In genomic region chr17:86919729-86920128, GRCm38 (mm10) we compare ENCODE assay signal across 41 mouse cellular contexts. TPM values are rescaled to one million over a fixed set of nuclear protein-coding genes. Genes with fewer than 3 reads are reported as not detected.
DNase-seq lines count a peak whose midpoint lies in the region; ATAC-seq and TF ChIP-seq lines count a peak whose summit lies in the region.
"Had no signal": no experiment of that assay in that cellular context is flagged by ENCODE, and none has a peak within 500 bp of the region (broad histone marks: within the 10 kb centered on the region; RNA-seq: fewer than 3 reads in every experiment).

No protein-coding gene starts in this region.

- 0 out of 2 replicates have a peak, but pooled peaks have one; percentile 31 for ATAC-seq in intestine, embryonic 16.5 days
- no peak for ATAC-seq in hindbrain, embryonic 16.5 days
- no peak for ATAC-seq in forebrain, embryonic 15.5 days (replicated peaks)
- ATAC-seq: activated CD4-positive, CD25-positive, alpha-beta regulatory T cell, adult 4 months; forebrain, embryonic 13.5 days; hindbrain, postnatal 0 days had no signal

- peaks cover 5% of the 10 kb centered on the region for H3K4me1 ChIP-seq in testis, adult 2 months (ENCODE audit: control insufficient read depth, insufficient read depth, low read length)
- H3K4me1 ChIP-seq in intestine, embryonic 16.5 days (ENCODE audit: control insufficient read depth, insufficient read depth, low read length), result no peaks in the 10 kb centered on the region
- no peaks in the 10 kb centered on the region for H3K4me1 ChIP-seq in hindbrain, embryonic 16.5 days (ENCODE audit: control insufficient read depth, insufficient read depth, low read depth, low read length)
- H3K4me1 ChIP-seq in forebrain, embryonic 15.5 days, result no peaks in the 10 kb centered on the region
- H3K4me1 ChIP-seq: forebrain, embryonic 13.5 days; megakaryocyte, embryonic 14.5 days; midbrain, embryonic 12.5 days; neural tube, embryonic 12.5 days had no signal

- peak overlapping the region; percentile 76 for H3K4me3 ChIP-seq in testis, adult 2 months (ENCODE audit: control insufficient read depth, low read depth, low read length)
- no peak overlapping the region for H3K4me3 ChIP-seq in intestine, embryonic 16.5 days (ENCODE audit: low read length)
- no peak overlapping the region for H3K4me3 ChIP-seq in hindbrain, embryonic 16.5 days (ENCODE audit: low read length)
- no peak overlapping the region for H3K4me3 ChIP-seq in forebrain, embryonic 15.5 days
- H3K4me3 ChIP-seq: embryonic facial prominence, embryonic 10.5 days; embryonic facial prominence, embryonic 15.5 days; forebrain, embryonic 13.5 days; gastrocnemius, adult 2 months; hindbrain, embryonic 10.5 days; limb, embryonic 13.5 days; megakaryocyte, embryonic 14.5 days; midbrain, embryonic 12.5 days; myocyte; neural tube, embryonic 12.5 days had no signal

- no peaks in the 10 kb centered on the region for H3K36me3 ChIP-seq in testis, adult 2 months (ENCODE audit: control insufficient read depth, insufficient read depth, low read length)
- no peaks in the 10 kb centered on the region for H3K36me3 ChIP-seq in intestine, embryonic 16.5 days (ENCODE audit: control insufficient read depth, insufficient read depth, low read length)
- no peaks in the 10 kb centered on the region for H3K36me3 ChIP-seq in hindbrain, embryonic 16.5 days (ENCODE audit: control insufficient read depth, insufficient read depth, low read length)
- no peaks in the 10 kb centered on the region for H3K36me3 ChIP-seq in forebrain, embryonic 15.5 days
- H3K36me3 ChIP-seq: embryonic facial prominence, embryonic 10.5 days; embryonic facial prominence, embryonic 15.5 days; hindbrain, embryonic 10.5 days; limb, embryonic 13.5 days; midbrain, embryonic 12.5 days; neural tube, embryonic 12.5 days had no signal

- 63% methylated on average over 11 of the region's 11 CpGs for WGBS in intestine, embryonic 16.5 days
- 83% methylated on average over 11 of the region's 11 CpGs for WGBS in hindbrain, embryonic 16.5 days
- 91% methylated on average over 11 of the region's 11 CpGs for WGBS in forebrain, embryonic 15.5 days

- H3K9me3 ChIP-seq in intestine, embryonic 16.5 days (ENCODE audit: control insufficient read depth, low read length), result no peaks in the 10 kb centered on the region
- H3K9me3 ChIP-seq in hindbrain, embryonic 16.5 days (ENCODE audit: control insufficient read depth, low read length), result no peaks in the 10 kb centered on the region
- H3K9me3 ChIP-seq in forebrain, embryonic 15.5 days, result no peaks in the 10 kb centered on the region
- H3K9me3 ChIP-seq: embryonic facial prominence, embryonic 10.5 days; hindbrain, embryonic 10.5 days; midbrain, embryonic 12.5 days had no signal

- H3K4me2 ChIP-seq in intestine, embryonic 16.5 days (ENCODE audit: low read depth, low read length), result no peak overlapping the region
- no peak overlapping the region for H3K4me2 ChIP-seq in hindbrain, embryonic 16.5 days (ENCODE audit: low read length)
- H3K4me2 ChIP-seq in forebrain, embryonic 15.5 days (replicated peaks), result no peak overlapping the region
- H3K4me2 ChIP-seq: embryonic facial prominence, embryonic 15.5 days; forebrain, embryonic 13.5 days; limb, embryonic 13.5 days; liver, embryonic 11.5 days; midbrain, embryonic 12.5 days; neural tube, embryonic 12.5 days had no signal

- no peak for TF ChIP-seq POLR2A in testis, adult 2 months (IDR thresholded peaks at IDR 0.05; ENCODE audit: control insufficient read depth, low read depth, low read length)

- no peaks in the 10 kb centered on the region for H3K27me3 ChIP-seq in testis, adult 2 months (ENCODE audit: control insufficient read depth, insufficient read depth, low read length)
- no peaks in the 10 kb centered on the region for H3K27me3 ChIP-seq in intestine, embryonic 16.5 days (replicated peaks; ENCODE audit: control insufficient read depth, insufficient read depth, low read length)
- H3K27me3 ChIP-seq in hindbrain, embryonic 16.5 days (replicated peaks; ENCODE audit: control insufficient read depth, insufficient read depth, low read length), result no peaks in the 10 kb centered on the region
- no peaks in the 10 kb centered on the region for H3K27me3 ChIP-seq in forebrain, embryonic 15.5 days
- H3K27me3 ChIP-seq: embryonic facial prominence, embryonic 15.5 days; forebrain, embryonic 13.5 days; limb, embryonic 13.5 days; midbrain, embryonic 12.5 days; neural tube, embryonic 12.5 days had no signal

- no peak overlapping the region for H3K9ac ChIP-seq in intestine, embryonic 16.5 days (ENCODE audit: low read depth, low read length)
- no peak overlapping the region for H3K9ac ChIP-seq in hindbrain, embryonic 16.5 days (ENCODE audit: low read depth, low read length)
- no peak overlapping the region for H3K9ac ChIP-seq in forebrain, embryonic 15.5 days (replicated peaks)
- H3K9ac ChIP-seq: embryonic facial prominence, embryonic 15.5 days; forebrain, embryonic 13.5 days; limb, embryonic 13.5 days; midbrain, embryonic 12.5 days; neural tube, embryonic 12.5 days had no signal

- DNase-seq in testis, postnatal 10 days (ENCODE audit: low spot score), result no peak
- peak; percentile 68 for DNase-seq in adrenal gland, postnatal 14 days
- DNase-seq in kidney, adult 9 months, result no peak
- DNase-seq: B cell, adult 2 months; cerebellum, adult 11-12 months; cerebellum, postnatal 10 days; gastrocnemius, adult 2 months; heart, postnatal 14 days; kidney, adult 18-20 months; kidney, postnatal 4 days; right cerebral cortex, postnatal 4 days; thymus, postnatal 14 days had no signal

- no peak overlapping the region for H3K27ac ChIP-seq in testis, adult 2 months (ENCODE audit: control insufficient read depth, insufficient read depth, low read depth, low read length)
- H3K27ac ChIP-seq in intestine, embryonic 16.5 days (ENCODE audit: low read length), result no peak overlapping the region
- no peak overlapping the region for H3K27ac ChIP-seq in hindbrain, embryonic 16.5 days (ENCODE audit: low read depth, low read length)
- H3K27ac ChIP-seq in forebrain, embryonic 15.5 days (replicated peaks), result no peak overlapping the region
- H3K27ac ChIP-seq: embryonic facial prominence, embryonic 10.5 days; embryonic facial prominence, embryonic 15.5 days; forebrain, embryonic 13.5 days; gastrocnemius, adult 2 months; hindbrain, embryonic 10.5 days; hindbrain, postnatal 0 days; kidney, postnatal 0 days; limb, embryonic 13.5 days; midbrain, embryonic 12.5 days; neural tube, embryonic 12.5 days had no signal

- TF ChIP-seq CTCF in testis, adult 2 months (IDR thresholded peaks at IDR 0.05; ENCODE audit: control insufficient read depth, insufficient read depth, insufficient replicate concordance, low read depth, low read length), result no peak

RNA-seq across cellular contexts. Expression of gene Tmem247, which starts 2.6 kb away (rescaled TPM):
- polyA plus RNA-seq in testis, adult 2 months (2012; rRNA removed), result 1,060 and 1,176 TPM in 2 replicates
- total RNA-seq in adrenal gland, postnatal 14 days (2021), result not detected in 2 replicates
- polyA plus RNA-seq in intestine, embryonic 16.5 days (2015; fragmentation: Nextera tagmentation; extraction: Ambion mirVana), result not detected in 2 replicates
- polyA plus RNA-seq in hindbrain, embryonic 16.5 days (2015; fragmentation: Nextera tagmentation; extraction: Ambion mirVana), result not detected in 2 replicates
- polyA plus RNA-seq in forebrain, embryonic 15.5 days (2015; fragmentation: Nextera tagmentation; extraction: Ambion mirVana), result not detected in 2 replicates
- total RNA-seq: common myeloid progenitor, adult 5-6 weeks; gastrocnemius, adult 2 months; gastrocnemius, postnatal 4 days; heart, postnatal 14 days; hindbrain, postnatal 0 days; layer of hippocampus, adult 8-10 months; layer of hippocampus, postnatal 25 days; left cerebral cortex, adult 8-10 months; left cerebral cortex, postnatal 36 days; midbrain, postnatal 0 days had no signal
- polyA plus RNA-seq: activated CD4-positive, CD25-positive, alpha-beta regulatory T cell, adult 4 months; embryonic facial prominence, embryonic 10.5 days; embryonic facial prominence, embryonic 15.5 days; forebrain, embryonic 13.5 days; frontal cortex, adult 2 months; heart, embryonic 14.5 days; hindbrain, embryonic 10.5 days; hindbrain, postnatal 0 days; kidney, postnatal 0 days; limb, embryonic 13.5 days; liver, embryonic 11.5 days; liver, embryonic 16.5 days; lung, embryonic 16.5 days; midbrain, embryonic 12.5 days; midbrain, postnatal 0 days; myocyte; neural tube, embryonic 12.5 days; urinary bladder, adult 2 months had no signal

RNA-seq across cellular contexts. Expression of gene Atp6v1e2, which starts 28.0 kb away (rescaled TPM):
- polyA plus RNA-seq in testis, adult 2 months (2012; rRNA removed), result 175 and 178 TPM in 2 replicates
- not detected in 2 replicates for total RNA-seq in adrenal gland, postnatal 14 days (2021)
- 0.13 TPM in 1 of 2 replicates, not detected in the other for polyA plus RNA-seq in intestine, embryonic 16.5 days (2015; fragmentation: Nextera tagmentation; extraction: Ambion mirVana)
- 0.11 and 0.24 TPM in 2 replicates for polyA plus RNA-seq in hindbrain, embryonic 16.5 days (2015; fragmentation: Nextera tagmentation; extraction: Ambion mirVana)
- 0.19 TPM in 1 of 2 replicates, not detected in the other for polyA plus RNA-seq in forebrain, embryonic 15.5 days (2015; fragmentation: Nextera tagmentation; extraction: Ambion mirVana)
- total RNA-seq: common myeloid progenitor, adult 5-6 weeks; gastrocnemius, adult 2 months; gastrocnemius, postnatal 4 days; heart, postnatal 14 days; hindbrain, postnatal 0 days; layer of hippocampus, adult 8-10 months; left cerebral cortex, adult 8-10 months; left cerebral cortex, postnatal 36 days; midbrain, postnatal 0 days had no signal
- polyA plus RNA-seq: activated CD4-positive, CD25-positive, alpha-beta regulatory T cell, adult 4 months; embryonic facial prominence, embryonic 10.5 days; embryonic facial prominence, embryonic 15.5 days; forebrain, embryonic 13.5 days; heart, embryonic 14.5 days; hindbrain, embryonic 10.5 days; kidney, postnatal 0 days; limb, embryonic 13.5 days; liver, embryonic 11.5 days; liver, embryonic 16.5 days; lung, embryonic 16.5 days; midbrain, postnatal 0 days; myocyte; neural tube, embryonic 12.5 days; urinary bladder, adult 2 months had no signal

RNA-seq across cellular contexts. Expression of gene Rhoq, which starts 43.2 kb away (rescaled TPM):
- polyA plus RNA-seq in testis, adult 2 months (2012; rRNA removed), result 1.1 and 2.4 TPM in 2 replicates
- 89.9 and 90.8 TPM in 2 replicates for total RNA-seq in adrenal gland, postnatal 14 days (2021)
- 5.4 and 7.3 TPM in 2 replicates for polyA plus RNA-seq in intestine, embryonic 16.5 days (2015; fragmentation: Nextera tagmentation; extraction: Ambion mirVana)
- polyA plus RNA-seq in hindbrain, embryonic 16.5 days (2015; fragmentation: Nextera tagmentation; extraction: Ambion mirVana), result 7.4 and 7.8 TPM in 2 replicates
- polyA plus RNA-seq in forebrain, embryonic 15.5 days (2015; fragmentation: Nextera tagmentation; extraction: Ambion mirVana), result 4.9 and 5.3 TPM in 2 replicates

Comparison
In these comparisons a context has a peak if more than half of its experiments do, and no peak if none do; other contexts are left out.
1. RNA of gene Tmem247, which starts 2.6 kb away (polyA plus RNA-seq): 1,060 to 1,176 TPM in testis, adult 2 months; not detected in intestine, embryonic 16.5 days, not detected in hindbrain, embryonic 16.5 days and not detected in forebrain, embryonic 15.5 days; every median in the first group is over 1,000 times any median in the second.
2. RNA of gene Atp6v1e2, which starts 28.0 kb away (polyA plus RNA-seq): 175 to 178 TPM in testis, adult 2 months; 0.13 TPM in intestine, embryonic 16.5 days, 0.11 to 0.24 TPM in hindbrain, embryonic 16.5 days and 0.19 TPM in forebrain, embryonic 15.5 days; every median in the first group is over 100 times any median in the second.